Mouse (Mus musculus) limb, embryonic 10.5 days (tissue): ENCODE results near the gene Tkt. TPM values are rescaled to one million over a fixed set of nuclear protein-coding genes. Genes with fewer than 3 reads are reported as not detected.

Source experiments
- DNase-seq: peaks from one replicate; pipeline ENCODE4 v3.0.0-alpha.2; 2017; ENCODE audit warnings: low spot score
- H3K27ac ChIP-seq: fragments of 300-500 bp; sonication (generic); 2 replicates; pipeline ENCODE4 v1.5.1; 2016; ENCODE audit warnings: mild to moderate bottlenecking
- H3K27me3 ChIP-seq: fragments of 300-500 bp; sonication (generic); 2 replicates; pipeline ENCODE4 v1.6.1; 2016; ENCODE audit warnings: low read depth, mild to moderate bottlenecking; ENCODE audit not compliant: poor library complexity, severe bottlenecking
- H3K36me3 ChIP-seq: fragments of 300-500 bp; sonication (generic); 2 replicates; pipeline ENCODE4 v1.6.1; 2016; ENCODE audit warnings: mild to moderate bottlenecking, moderate library complexity
- H3K4me1 ChIP-seq: fragments of 300-500 bp; sonication (generic); 2 replicates; pipeline ENCODE4 v1.6.1; 2016
- H3K4me3 ChIP-seq: fragments of 300-500 bp; sonication (generic); 2 replicates; pipeline ENCODE4 v1.5.1; 2016; ENCODE audit warnings: mild to moderate bottlenecking, moderate library complexity
- H3K9me3 ChIP-seq: fragments of 300-500 bp; sonication (generic); replicated peaks from 2 replicates; pipeline ENCODE4 v1.6.1; 2016; ENCODE audit warnings: mild to moderate bottlenecking
- WGBS: fragments of 180-500 bp; shearing (Covaris S2); methylation state at CpG from one replicate; pipeline ENCODE4 v1.1.7; 2016; 5-methylcytosine and 5-hydroxymethylcytosine counted together
- polyA plus RNA-seq: library from polyadenylated mRNA; unstranded; fragments of >200 nt; fragmentation: Nextera tagmentation; extraction: Ambion mirVana; gene quantifications from 2 replicates; pipeline ENCODE4 v1.2.1, GENCODE M21; 2016

Tkt gene
- polyA plus RNA-seq, 1 experiment from 2014 or later = 312 TPM

- no peaks in the 10 kb centered on the region for H3K27me3 ChIP-seq
- DNase-seq = no peak
- no peak overlapping the region for H3K4me3 ChIP-seq
- H3K36me3 ChIP-seq = peaks cover 45% of the 10 kb centered on the region
- no peaks in the 10 kb centered on the region for H3K9me3 ChIP-seq
- peaks cover 32% of the 10 kb centered on the region for H3K4me1 ChIP-seq
- 87% methylated on average over 8 of the region's 8 CpGs for WGBS
- no peak overlapping the region for H3K27ac ChIP-seq
Observed at GRCm38 (mm10) chr14:30595576-30596313, 47.6 kb downstream of the Tkt start.

DNA sequence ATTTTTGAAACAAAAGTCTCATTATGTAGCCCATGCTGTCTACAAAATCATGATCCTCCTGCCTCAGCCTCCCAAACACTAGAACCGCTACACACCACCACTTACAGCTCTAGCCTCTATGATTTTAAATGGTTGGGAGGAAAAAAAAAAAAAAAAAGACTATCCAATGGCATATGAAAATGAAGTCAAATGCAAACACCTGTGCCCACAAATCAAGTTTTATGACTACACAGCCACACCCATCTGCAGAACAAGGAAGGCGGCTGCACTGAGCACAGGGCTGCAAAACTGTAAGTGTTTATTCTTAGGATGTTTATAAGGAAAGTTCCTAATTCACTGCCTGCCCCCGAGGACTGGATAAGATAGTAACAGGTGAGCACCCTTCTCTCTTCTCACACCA is 48.2 kb downstream of the Tkt start:
- peaks cover 51% of the 10 kb centered on the region for H3K36me3 ChIP-seq
- no peak overlapping the region for H3K27ac ChIP-seq
- H3K9me3 ChIP-seq = no peaks in the 10 kb centered on the region
- no peaks in the 10 kb centered on the region for H3K27me3 ChIP-seq
- no peak overlapping the region for H3K4me3 ChIP-seq
- no peak for DNase-seq
- peaks cover 26% of the 10 kb centered on the region for H3K4me1 ChIP-seq
- WGBS = 84% methylated on average over 3 of the region's 3 CpGs

DNA sequence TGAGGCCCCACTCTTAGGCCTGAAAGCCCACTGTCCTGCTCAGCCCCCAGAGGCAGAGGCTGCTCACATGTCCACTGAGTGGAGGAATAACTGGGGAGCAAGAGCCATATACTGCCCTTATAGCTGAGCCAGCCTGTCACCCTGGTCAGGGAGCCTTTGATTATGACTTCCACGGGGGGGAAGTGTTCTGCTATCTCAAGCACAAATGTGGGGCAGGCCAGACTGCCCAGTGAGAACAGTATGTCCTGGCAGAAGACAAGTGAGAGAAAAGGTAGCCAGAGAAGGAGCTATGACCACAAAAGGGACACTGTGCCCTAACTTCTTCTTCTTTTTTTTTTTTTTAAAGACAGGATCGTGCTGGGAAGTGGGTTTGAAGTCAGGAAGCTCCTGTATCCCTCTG is 49.0 kb downstream of the Tkt start:
- peaks cover 59% of the 10 kb centered on the region for H3K36me3 ChIP-seq

GRCm38 (mm10) chr14:30606817-30607216 is 58.7 kb downstream of the Tkt start:
- peaks cover 41% of the 10 kb centered on the region for H3K36me3 ChIP-seq
- peaks cover 10% of the 10 kb centered on the region for H3K4me1 ChIP-seq
- WGBS = 95% methylated on average over 5 of the region's 5 CpGs
- no peaks in the 10 kb centered on the region for H3K9me3 ChIP-seq
- H3K4me3 ChIP-seq = no peak overlapping the region
- DNase-seq = no peak
- H3K27ac ChIP-seq = no peak overlapping the region
- H3K27me3 ChIP-seq = no peaks in the 10 kb centered on the region

More for the DNA sequence above, 49.0 kb downstream of the Tkt start:
- WGBS = 86% methylated on average over 2 of the region's 2 CpGs
- Histone ChIP-seq H3K4me1 (peaks cover 21% of the 10 kb centered on the region), H3K4me3 (no peak overlapping the region), H3K27ac (no peak overlapping the region), H3K27me3 (no peaks in the 10 kb centered on the region), H3K9me3 (no peaks in the 10 kb centered on the region)
- DNase-seq = no peak

GRCm38 (mm10) chr14:30607696-30608095 is 59.5 kb downstream of the Tkt start:
- Histone ChIP-seq H3K36me3 (peaks cover 32% of the 10 kb centered on the region), H3K9me3 (no peaks in the 10 kb centered on the region), H3K4me3 (no peak overlapping the region), H3K4me1 (peaks cover 15% of the 10 kb centered on the region), H3K27me3 (no peaks in the 10 kb centered on the region), H3K27ac (no peak overlapping the region)
- DNase-seq = no peak
- 73% methylated on average over 4 of the region's 4 CpGs for WGBS

- H3K27me3 ChIP-seq = no peaks in the 10 kb centered on the region
- peaks cover 31% of the 10 kb centered on the region for H3K36me3 ChIP-seq
- no peak for DNase-seq
- no peak overlapping the region for H3K4me3 ChIP-seq
- no peaks in the 10 kb centered on the region for H3K9me3 ChIP-seq
- WGBS = 90% methylated on average over 6 of the region's 6 CpGs
- H3K27ac ChIP-seq = no peak overlapping the region
- peaks cover 17% of the 10 kb centered on the region for H3K4me1 ChIP-seq
Observed at GRCm38 (mm10) chr14:30608176-30608575, 60.0 kb downstream of the Tkt start.

DNA sequence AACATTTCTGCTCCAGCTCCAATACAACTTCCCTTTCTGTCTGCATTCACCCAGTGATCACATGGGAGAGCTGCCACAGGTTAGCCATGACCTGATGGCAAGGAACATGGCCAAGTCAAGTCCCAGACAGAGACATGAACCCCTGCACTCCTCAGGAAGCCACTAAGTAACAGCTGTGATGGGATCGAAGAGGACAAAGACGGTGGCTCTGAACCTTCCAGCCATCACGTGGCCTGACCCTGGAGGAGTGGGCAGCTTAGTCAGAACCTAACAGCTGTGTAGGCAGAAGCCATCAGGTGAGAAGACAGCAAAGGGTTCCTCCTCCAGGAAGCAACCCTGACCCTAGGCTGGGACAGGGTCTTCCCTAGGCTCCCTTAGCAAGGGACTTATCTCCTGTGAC is 61.3 kb downstream of the Tkt start:
- H3K27me3 ChIP-seq = no peaks in the 10 kb centered on the region
- H3K27ac ChIP-seq = no peak overlapping the region
- H3K9me3 ChIP-seq = no peaks in the 10 kb centered on the region
- peaks cover 27% of the 10 kb centered on the region for H3K36me3 ChIP-seq
- WGBS = 91% methylated on average over 3 of the region's 3 CpGs
- H3K4me1 ChIP-seq = peaks cover 17% of the 10 kb centered on the region
- no peak for DNase-seq
- H3K4me3 ChIP-seq = no peak overlapping the region

GRCm38 (mm10) chr14:30610304-30610703 is 62.1 kb downstream of the Tkt start:
- no peak for DNase-seq
- H3K4me3 ChIP-seq = no peak overlapping the region
- H3K36me3 ChIP-seq = peaks cover 26% of the 10 kb centered on the region
- H3K4me1 ChIP-seq = peaks cover 17% of the 10 kb centered on the region
- no peak overlapping the region for H3K27ac ChIP-seq
- no peaks in the 10 kb centered on the region for H3K27me3 ChIP-seq
- no peaks in the 10 kb centered on the region for H3K9me3 ChIP-seq
- WGBS = 80% methylated on average over 2 of the region's 2 CpGs

DNA sequence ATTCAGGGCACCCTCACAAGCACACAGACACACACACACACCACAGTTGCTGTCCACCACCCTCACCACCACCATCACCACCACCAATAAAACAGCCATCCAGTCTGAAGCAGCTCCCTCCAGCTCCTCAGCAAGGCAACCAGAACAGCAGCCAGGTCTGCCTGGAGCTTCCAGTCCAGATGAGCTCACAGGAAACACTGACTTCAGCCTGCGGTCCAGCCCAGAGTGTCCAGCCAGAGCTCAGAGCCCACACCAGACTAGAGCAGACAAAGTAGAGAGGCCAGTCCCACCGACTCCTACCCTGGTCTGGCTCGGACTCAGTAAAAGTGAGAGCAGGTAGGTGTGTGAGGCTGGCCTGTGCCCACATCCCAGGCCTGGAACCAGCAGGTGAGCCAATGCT is 62.8 kb downstream of the Tkt start:
- Histone ChIP-seq H3K27me3 (no peaks in the 10 kb centered on the region), H3K4me3 (no peak overlapping the region), H3K36me3 (peaks cover 24% of the 10 kb centered on the region), H3K9me3 (no peaks in the 10 kb centered on the region), H3K27ac (no peak overlapping the region; the same call in 1 of the 2 replicates), H3K4me1 (peaks cover 17% of the 10 kb centered on the region)
- WGBS = 98% methylated on average over 3 of the region's 3 CpGs
- DNase-seq = no peak

DNA sequence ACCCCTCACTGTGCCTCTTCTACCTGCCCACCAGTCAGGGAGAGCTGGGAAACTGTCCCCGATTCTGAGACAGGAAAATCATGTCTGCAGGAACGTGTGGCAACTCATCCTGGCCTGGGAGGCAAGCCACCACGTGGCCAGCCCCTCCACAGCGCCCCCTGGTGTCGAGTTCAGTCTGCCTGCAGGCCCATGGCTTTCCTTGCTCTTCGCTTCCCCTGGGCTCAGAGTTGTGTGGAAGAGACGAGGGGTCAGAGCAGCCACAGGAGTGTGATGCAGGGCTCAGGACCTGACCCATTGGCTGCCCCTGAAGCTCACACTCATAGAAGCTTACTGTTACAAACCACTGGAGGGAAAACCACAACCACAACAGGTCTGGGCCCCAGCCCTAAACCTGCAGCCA is 64.4 kb downstream of the Tkt start:
- Histone ChIP-seq H3K27ac (no peak overlapping the region), H3K9me3 (no peaks in the 10 kb centered on the region), H3K4me1 (peaks cover 23% of the 10 kb centered on the region), H3K36me3 (peaks cover 18% of the 10 kb centered on the region), H3K4me3 (no peak overlapping the region), H3K27me3 (no peaks in the 10 kb centered on the region)
- DNase-seq = peak; percentile 91
- WGBS = 21% methylated on average over 7 of the region's 7 CpGs

DNA sequence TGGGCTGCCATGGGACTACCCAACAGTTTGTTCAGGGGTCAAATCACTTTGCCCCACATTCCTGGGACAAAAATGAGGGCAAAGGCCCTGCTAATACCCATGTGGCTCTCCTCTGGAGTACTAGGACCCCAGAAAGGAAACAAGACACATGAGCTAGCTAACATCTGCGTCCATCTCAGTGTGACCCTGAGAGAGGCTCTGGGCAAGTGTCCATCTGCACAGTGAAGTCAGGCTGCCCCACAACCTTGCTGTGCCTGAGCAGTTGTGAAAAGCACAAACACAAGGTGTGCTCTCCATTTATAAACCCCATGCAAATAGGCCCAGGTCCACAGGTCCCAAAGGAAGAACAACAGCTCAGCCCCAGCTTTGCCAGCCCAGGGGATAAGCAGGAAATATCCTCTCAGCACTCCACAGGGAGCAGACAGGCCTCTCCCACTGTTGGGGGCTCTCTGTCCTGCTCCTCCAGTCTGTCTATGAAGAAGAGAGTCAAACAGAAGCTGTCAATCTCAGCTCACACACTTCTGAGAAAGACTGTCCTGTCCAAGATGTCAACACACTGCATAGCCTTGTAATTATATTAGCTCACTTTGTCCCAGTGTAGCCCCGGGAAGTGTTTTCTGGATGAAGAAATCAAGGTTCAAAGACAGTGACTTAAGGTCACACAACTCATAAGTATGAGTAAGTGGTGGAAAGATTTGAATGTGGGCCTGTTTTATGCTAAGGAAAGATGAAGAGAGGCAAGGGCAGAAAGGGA is 65.0 kb downstream of the Tkt start:
- H3K4me3 ChIP-seq = no peak overlapping the region
- H3K27ac ChIP-seq = no peak overlapping the region
- no peak for DNase-seq
- no peaks in the 10 kb centered on the region for H3K9me3 ChIP-seq
- H3K36me3 ChIP-seq = peaks cover 18% of the 10 kb centered on the region
- WGBS = 85% methylated on average over 2 of the region's 2 CpGs
- H3K4me1 ChIP-seq = peaks cover 23% of the 10 kb centered on the region
- H3K27me3 ChIP-seq = no peaks in the 10 kb centered on the region

DNA sequence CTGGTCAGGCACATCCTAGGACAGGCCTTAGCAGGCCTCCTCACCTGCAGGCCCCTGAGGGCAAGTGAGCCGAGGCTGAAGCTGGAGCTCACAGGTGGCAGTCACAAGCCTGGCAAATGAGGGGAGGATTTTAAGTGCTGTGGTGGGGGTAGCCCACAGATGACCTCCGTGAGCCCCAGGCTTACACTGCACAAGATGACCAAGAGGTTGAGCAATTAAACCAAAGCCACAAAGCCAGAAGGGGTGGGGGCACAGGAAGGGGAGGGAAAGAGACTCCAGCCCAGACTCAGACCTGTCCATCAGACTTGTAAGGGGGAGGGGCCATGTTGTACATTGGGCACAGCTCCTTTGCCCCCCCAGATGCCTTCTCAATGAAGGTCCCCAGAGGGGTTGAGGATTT is 68.6 kb downstream of the Tkt start:
- WGBS = 54% methylated on average over 2 of the region's 2 CpGs
- Histone ChIP-seq H3K36me3 (0 out of 2 replicates have a peak, but pooled peaks cover 5% of the 10 kb centered on the region), H3K9me3 (no peaks in the 10 kb centered on the region), H3K27ac (no peak overlapping the region), H3K4me1 (peaks cover 12% of the 10 kb centered on the region; the same call in 1 of the 2 replicates), H3K27me3 (no peaks in the 10 kb centered on the region), H3K4me3 (no peak overlapping the region)
- no peak for DNase-seq

- H3K9me3 ChIP-seq = no peaks in the 10 kb centered on the region
- H3K36me3 ChIP-seq = 0 out of 2 replicates have a peak, but pooled peaks cover 5% of the 10 kb centered on the region
- 89% methylated on average over 2 of the region's 2 CpGs for WGBS
- no peak overlapping the region for H3K4me3 ChIP-seq
- no peak overlapping the region for H3K27ac ChIP-seq
- no peaks in the 10 kb centered on the region for H3K27me3 ChIP-seq
- no peak for DNase-seq
- H3K4me1 ChIP-seq = 0 out of 2 replicates have a peak, but pooled peaks cover 5% of the 10 kb centered on the region
Observed at GRCm38 (mm10) chr14:30618746-30619275, 70.7 kb downstream of the Tkt start.
